Mouse (Mus musculus): ENCODE measurements at regions not wholly inside any gene's neighbourhood (a gene's known extent, or its start where the extent isn't known, plus 50 kb on each side); places are given as distances from the start of the nearest gene placed in this dataset.

- no peak for TF ChIP-seq POLR2A (IDR thresholded peaks at IDR 0.05; ENCODE audit: extremely low read depth, insufficient read depth, low read length)
- TF ChIP-seq CTCF (IDR thresholded peaks at IDR 0.05; ENCODE audit: extremely low read depth, insufficient read depth, low read length), result no peak
Measured at GRCm38 (mm10) chr3:115800873-115801272, 86.0 kb upstream of the S1pr1 start.
